ENCODE assay signal across 11 mouse cellular contexts in genomic region chr5:138819780-138820179, GRCm38 (mm10). TPM values are rescaled to one million over a fixed set of nuclear protein-coding genes. Genes with fewer than 3 reads are reported as not detected.
DNase-seq lines count a peak whose midpoint lies in the region; ATAC-seq lines count a peak whose summit lies in the region.
"Had no signal": no experiment of that assay in that cellular context is flagged by ENCODE, and none has a peak within 500 bp of the region (broad histone marks: within the 10 kb centered on the region; RNA-seq: fewer than 3 reads in every experiment).

Gm5294 (plus strand) TSS chr5:138820080.

- H3K27me3 ChIP-seq in lung, embryonic 16.5 days (ENCODE audit: control insufficient read depth, insufficient read depth, low read depth, low read length) = peaks cover 38% of the 10 kb centered on the region
- peaks cover 46% of the 10 kb centered on the region for H3K27me3 ChIP-seq in forebrain, embryonic 15.5 days
- H3K27me3 ChIP-seq in liver, embryonic 12.5 days (replicated peaks) = peaks cover 63% of the 10 kb centered on the region
- H3K27me3 ChIP-seq in stomach, embryonic 15.5 days (replicated peaks) = peaks cover 51% of the 10 kb centered on the region

- H3K4me2 ChIP-seq in lung, embryonic 16.5 days (ENCODE audit: low read depth, low read length) = peak within 1 kb of the TSS; percentile 57
- H3K4me2 ChIP-seq in forebrain, embryonic 15.5 days (replicated peaks) = peak within 1 kb of the TSS; percentile 37
- peak within 1 kb of the TSS; percentile 41 for H3K4me2 ChIP-seq in liver, embryonic 12.5 days
- H3K4me2 ChIP-seq in stomach, embryonic 15.5 days = peak within 1 kb of the TSS; percentile 70

- peak within 1 kb of the TSS; percentile 37 for H3K4me3 ChIP-seq in lung, embryonic 16.5 days (ENCODE audit: low read length)
- peak within 1 kb of the TSS; percentile 25 for H3K4me3 ChIP-seq in forebrain, embryonic 15.5 days
- H3K4me3 ChIP-seq in liver, embryonic 12.5 days = peak within 1 kb of the TSS; percentile 16
- H3K4me3 ChIP-seq in stomach, embryonic 15.5 days (replicated peaks) = peak within 1 kb of the TSS; percentile 34

- no peaks in the 10 kb centered on the region for H3K4me1 ChIP-seq in lung, embryonic 16.5 days (replicated peaks; ENCODE audit: control insufficient read depth, insufficient read depth, low read length)
- H3K4me1 ChIP-seq in forebrain, embryonic 15.5 days = peaks cover 8% of the 10 kb centered on the region
- H3K4me1 ChIP-seq in liver, embryonic 12.5 days = no peaks in the 10 kb centered on the region
- peaks cover 10% of the 10 kb centered on the region for H3K4me1 ChIP-seq in stomach, embryonic 15.5 days

- DNase-seq in lung, postnatal 25 days (ENCODE audit: low spot score) = no peak
- no peak for DNase-seq in cerebellum, adult 8-10 months
- DNase-seq in layer of hippocampus, adult 8-10 months (ENCODE audit: low spot score in 2 of 2) = no peak
- no peak for DNase-seq in adrenal gland, postnatal 10 days
- DNase-seq: cerebellum, postnatal 25 days; kidney, adult 11 months; thymus, postnatal 4 days had no signal

- ATAC-seq in lung, embryonic 16.5 days (ENCODE audit: low read depth) = no peak
- no peak for ATAC-seq in forebrain, embryonic 15.5 days (replicated peaks)
- no peak for ATAC-seq in liver, embryonic 12.5 days
- no peak for ATAC-seq in stomach, embryonic 15.5 days (ENCODE audit: insufficient read depth, low FRiP score, low read depth)

- H3K9ac ChIP-seq in lung, embryonic 16.5 days (ENCODE audit: low read length) = peak within 1 kb of the TSS; percentile 34; the same call in 1 of the 2 replicates
- 0 out of 2 replicates have a peak within 1 kb of the TSS, but pooled peaks have one; percentile 2 for H3K9ac ChIP-seq in forebrain, embryonic 15.5 days (replicated peaks)
- no peak within 1 kb of the TSS for H3K9ac ChIP-seq in liver, embryonic 12.5 days
- H3K9ac ChIP-seq in stomach, embryonic 15.5 days = no peak within 1 kb of the TSS

- 10% methylated on average over 21 of the region's 21 CpGs for WGBS in lung, embryonic 16.5 days
- 9% methylated on average over 21 of the region's 21 CpGs for WGBS in forebrain, embryonic 15.5 days
- WGBS in liver, embryonic 12.5 days (ENCODE audit: insufficient replicate concordance) = 8% methylated on average over 21 of the region's 21 CpGs
- 14% methylated on average over 21 of the region's 21 CpGs for WGBS in stomach, embryonic 15.5 days

- no peaks in the 10 kb centered on the region for H3K9me3 ChIP-seq in lung, embryonic 16.5 days (ENCODE audit: control insufficient read depth, low read length)
- no peaks in the 10 kb centered on the region for H3K9me3 ChIP-seq in forebrain, embryonic 15.5 days
- no peaks in the 10 kb centered on the region for H3K9me3 ChIP-seq in liver, embryonic 12.5 days (replicated peaks)
- no peaks in the 10 kb centered on the region for H3K9me3 ChIP-seq in stomach, embryonic 15.5 days

- no peak within 1 kb of the TSS for H3K27ac ChIP-seq in lung, embryonic 16.5 days (ENCODE audit: low read length)
- H3K27ac ChIP-seq in forebrain, embryonic 15.5 days (replicated peaks) = no peak within 1 kb of the TSS
- H3K27ac ChIP-seq in liver, embryonic 12.5 days = no peak within 1 kb of the TSS
- H3K27ac ChIP-seq in stomach, embryonic 15.5 days = no peak within 1 kb of the TSS

- H3K36me3 ChIP-seq in lung, embryonic 16.5 days (ENCODE audit: control insufficient read depth, insufficient read depth, low read length) = no peaks in the 10 kb centered on the region
- no peaks in the 10 kb centered on the region for H3K36me3 ChIP-seq in forebrain, embryonic 15.5 days
- H3K36me3 ChIP-seq in liver, embryonic 12.5 days = no peaks in the 10 kb centered on the region
- no peaks in the 10 kb centered on the region for H3K36me3 ChIP-seq in stomach, embryonic 15.5 days

RNA-seq across cellular contexts. Expression of gene Gm5294, which starts in this region (rescaled TPM):
- not detected in 2 replicates for polyA plus RNA-seq in lung, embryonic 16.5 days (2015; fragmentation: Nextera tagmentation; extraction: Ambion mirVana)
- not detected in 2 replicates for polyA plus RNA-seq in forebrain, embryonic 15.5 days (2015; fragmentation: Nextera tagmentation; extraction: Ambion mirVana)
- polyA plus RNA-seq in liver, embryonic 12.5 days (2016; fragmentation: Nextera tagmentation; extraction: Ambion mirVana) = not detected in 2 replicates
- not detected in 2 replicates for polyA plus RNA-seq in stomach, embryonic 15.5 days (2015; fragmentation: Nextera tagmentation; extraction: Ambion mirVana)
- not detected for total RNA-seq in layer of hippocampus, adult 8-10 months (2022)
- total RNA-seq in adrenal gland, postnatal 10 days (2021) = not detected

Comparison
In these comparisons a context has a peak if more than half of its experiments do, and no peak if none do; other contexts are left out.
1. H3K9ac ChIP-seq: peak in lung, embryonic 16.5 days (single experiment) and forebrain, embryonic 15.5 days (single experiment); none in liver, embryonic 12.5 days (single experiment) and stomach, embryonic 15.5 days (single experiment).
2. Peak in every context shown above with its lines, with median percentiles within 50 percentile points of each other: H3K4me2 ChIP-seq and H3K4me3 ChIP-seq.